Comparison of ENCODE assay signal across 7 mouse cellular contexts in the genomic region with DNA sequence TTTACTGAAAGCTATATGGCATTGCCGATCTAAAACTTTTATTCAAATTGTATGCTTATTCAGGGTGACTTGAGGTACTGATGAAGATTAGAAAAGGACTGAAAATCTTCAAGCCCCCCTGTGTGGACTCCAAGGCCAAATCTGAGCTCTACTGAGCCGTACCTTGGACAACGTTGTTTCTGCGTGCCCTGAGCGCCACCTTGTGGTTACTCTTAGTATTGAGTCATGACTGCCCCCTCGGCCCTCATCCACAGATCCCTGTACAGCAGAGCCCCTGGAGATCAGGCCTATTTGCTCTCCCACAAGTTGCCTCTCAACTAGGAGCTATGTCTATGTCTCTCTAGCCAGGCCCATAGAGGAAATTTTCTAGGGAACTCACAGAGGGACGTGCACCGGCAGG. TPM values are rescaled to one million over a fixed set of nuclear protein-coding genes. Genes with fewer than 3 reads are reported as not detected.
DNase-seq lines count a peak whose midpoint lies in the region; ATAC-seq and TF ChIP-seq lines count a peak whose summit lies in the region.

No protein-coding gene starts in this region.

- peak; percentile 82 for DNase-seq in CH12.LX (ENCODE audit: extremely low read depth)
- DNase-seq in T-cell, adult 2 months (ENCODE audit: low spot score) = peak; percentile 64
- DNase-seq in layer of hippocampus, adult 18-20 months (ENCODE audit: low spot score in 2 of 2) = peak; percentile 68 to 90
- DNase-seq in lung, postnatal 36 days = peak; percentile 83
- DNase-seq in right cerebral cortex, adult 2 months (ENCODE audit: low spot score in 2 of 2) = peak; percentile 85 to 86

- H3K9ac ChIP-seq in CH12.LX (ENCODE audit: insufficient read depth, low read depth) = no peak overlapping the region

- H3K79me2 ChIP-seq in CH12.LX (replicated peaks; ENCODE audit: control insufficient read depth, extremely low read depth, insufficient read depth, poor library complexity, severe bottlenecking) = no peaks in the 10 kb centered on the region

- peaks cover 74% of the 10 kb centered on the region for H3K27me3 ChIP-seq in CH12.LX (replicated peaks)

- no peak overlapping the region for H3K27ac ChIP-seq in CH12.LX (ENCODE audit: insufficient read depth, low read depth)
- H3K27ac ChIP-seq in cortical plate, adult 2 months (ENCODE audit: insufficient read depth, low read length) = no peak overlapping the region

- no peak overlapping the region for H3K4me2 ChIP-seq in CH12.LX (ENCODE audit: insufficient read depth, low read depth, poor library complexity, severe bottlenecking)

- peak; percentile 40; the same call in 1 of the 2 replicates for ATAC-seq in granulocyte monocyte progenitor cell, adult 5-6 weeks (replicated peaks; ENCODE audit: poor library complexity, severe bottlenecking)

- TF ChIP-seq POLR2A in CH12.LX (IDR thresholded peaks at IDR 0.05; ENCODE audit: low read depth, low read length) = no peak
- no peak for TF ChIP-seq POLR2A in cortical plate, adult 2 months (IDR thresholded peaks at IDR 0.05; ENCODE audit: extremely low read depth, insufficient read depth, low read length)

- H3K4me3 ChIP-seq in CH12.LX (replicated peaks in 1 of 3; ENCODE audit: low read depth in 2 of 3, low read length in 2 of 3, poor library complexity in 1 of 3) = no peak overlapping the region
- H3K4me3 ChIP-seq in cortical plate, adult 2 months (ENCODE audit: insufficient read depth, low read length) = no peak overlapping the region

- no peaks in the 10 kb centered on the region for H3K36me3 ChIP-seq in CH12.LX (replicated peaks in 1 of 2; ENCODE audit: control insufficient read depth in 1 of 2, insufficient read depth in 1 of 2, low read length in 1 of 2)

- TF ChIP-seq EP300 in CH12.LX (IDR thresholded peaks at IDR 0.05; ENCODE audit: low read length) = no peak

- peak; percentile 91 to 99 for TF ChIP-seq CTCF in CH12.LX (conservative IDR thresholded peaks at IDR 0.05 in 1 of 2, IDR thresholded peaks at IDR 0.05 in 1 of 2; ENCODE audit: low read depth in 2 of 2, low read length in 2 of 2)
- TF ChIP-seq CTCF in cortical plate, adult 2 months (IDR thresholded peaks at IDR 0.05; ENCODE audit: extremely low read depth, insufficient read depth, low read length) = peak; percentile 97

- peaks cover 13 to 21% of the 10 kb centered on the region in 2 experiments for H3K4me1 ChIP-seq in CH12.LX (ENCODE audit: control insufficient read depth in 1 of 2, insufficient read depth in 2 of 2)
- no peaks in the 10 kb centered on the region for H3K4me1 ChIP-seq in cortical plate, adult 2 months (ENCODE audit: control insufficient read depth, insufficient read depth, low read length)

- in situ Hi-C loops in CH12.LX (cut with MboI; ENCODE audit: low pct_ligation_motif_present, low pct_unique_long_range_greater_than_20kb, low sequenced_read_pairs) = loop anchor here (5.0 to 25.0 kb wide), 3 partner anchors 72 to 512 kb away; partner anchors contain the start of genes Nle1 and Unc45b

- dilution Hi-C loops in CH12.LX (cut with MboI; ENCODE audit: extremely low pct_ligation_motif_present, extremely low pct_unique_long_range_greater_than_20kb, low sequenced_read_pairs) = no loop called here

- no peak; the same call in none of the 2 replicates for TF ChIP-seq RAD21 in CH12.LX (IDR thresholded peaks at IDR 0.05; ENCODE audit: low read depth, low read length)

- no peaks in the 10 kb centered on the region for H3K9me3 ChIP-seq in CH12.LX (replicated peaks; ENCODE audit: low read length)

TF ChIP-seq in CH12.LX, 34 proteins besides CTCF, POLR2A, EP300 and RAD21:
- TF ChIP-seq MAZ (IDR thresholded peaks at IDR 0.05; ENCODE audit: low read depth, low read length) = peak; percentile 85
- no peak for TF ChIP-seq ZMIZ1 (IDR thresholded peaks at IDR 0.05; ENCODE audit: low read depth, low read length)
- no peak for TF ChIP-seq UBTF (IDR thresholded peaks at IDR 0.05; ENCODE audit: low read depth, low read length)
- TF ChIP-seq TCF12 (IDR thresholded peaks at IDR 0.05; ENCODE audit: low read depth, low read length) = no peak
- peak; percentile 89 for TF ChIP-seq ZC3H11A (IDR thresholded peaks at IDR 0.05; ENCODE audit: low read depth, low read length)
- TF ChIP-seq HCFC1 (IDR thresholded peaks at IDR 0.05; ENCODE audit: low read depth, low read length) = no peak
- TF ChIP-seq SMC3 (IDR thresholded peaks at IDR 0.05; ENCODE audit: low read depth, low read length) = peak; percentile 96
- TF ChIP-seq MYC (IDR thresholded peaks at IDR 0.05; ENCODE audit: low read depth, low read length) = 0 out of 2 replicates have a peak, but pooled peaks have one; percentile 52
- TF ChIP-seq JUN (IDR thresholded peaks at IDR 0.05; ENCODE audit: insufficient read depth, low read depth, low read length) = no peak
- 0 out of 2 replicates have a peak, but pooled peaks have one; percentile 36 for TF ChIP-seq MXI1 (IDR thresholded peaks at IDR 0.05; ENCODE audit: low read depth, low read length)
- no peak for TF ChIP-seq CHD2 (IDR thresholded peaks at IDR 0.05; ENCODE audit: low read length)
- no peak for TF ChIP-seq ZKSCAN1 (IDR thresholded peaks at IDR 0.05; ENCODE audit: borderline replicate concordance, low read depth, low read length)
- TF ChIP-seq ETS1 (conservative IDR thresholded peaks at IDR 0.05; ENCODE audit: low read depth, low read length) = no peak
- no peak for TF ChIP-seq RCOR1 (conservative IDR thresholded peaks at IDR 0.05; ENCODE audit: low read depth, low read length)
- no peak for TF ChIP-seq ELF1 (IDR thresholded peaks at IDR 0.05; ENCODE audit: low read depth, low read length)
- peak; percentile 55 for TF ChIP-seq JUND (conservative IDR thresholded peaks at IDR 0.05; ENCODE audit: low read depth, low read length)
- no peak for TF ChIP-seq TBP (conservative IDR thresholded peaks at IDR 0.05; ENCODE audit: low read depth, low read length)
- no peak for TF ChIP-seq BHLHE40 (IDR thresholded peaks at IDR 0.05; ENCODE audit: low read depth, low read length)
- TF ChIP-seq KAT2A (IDR thresholded peaks at IDR 0.05; ENCODE audit: insufficient replicate concordance, low read length) = no peak
- 0 out of 2 replicates have a peak, but pooled peaks have one; percentile 15 for TF ChIP-seq MEF2A (IDR thresholded peaks at IDR 0.05; ENCODE audit: borderline replicate concordance, low read depth, low read length)
- TF ChIP-seq MAX (IDR thresholded peaks at IDR 0.05; ENCODE audit: low read length) = peak; percentile 56; the same call in 1 of the 2 replicates
- TF ChIP-seq ZNF384 (IDR thresholded peaks at IDR 0.05; ENCODE audit: low read depth, low read length) = no peak
- 0 out of 2 replicates have a peak, but pooled peaks have one; percentile 52 for TF ChIP-seq SIN3A (IDR thresholded peaks at IDR 0.05; ENCODE audit: low read length)
- no peak for TF ChIP-seq POLR2AphosphoS2 (IDR thresholded peaks at IDR 0.05; ENCODE audit: low read depth, low read length)
- TF ChIP-seq IRF4 (IDR thresholded peaks at IDR 0.05; ENCODE audit: low read depth, low read length) = peak; percentile 70
- TF ChIP-seq USF2 (conservative IDR thresholded peaks at IDR 0.05; ENCODE audit: low read depth, low read length) = no peak
- TF ChIP-seq NELFE (IDR thresholded peaks at IDR 0.05; ENCODE audit: low read depth, low read length) = peak; percentile 62; the same call in 1 of the 2 replicates

RNA-seq across cellular contexts. Expression of gene Gas2l2, which starts 4.6 kb away (rescaled TPM):
- total RNA-seq in CH12.LX (2012; rRNA removed) = not detected in 2 replicates
- total RNA-seq in CH12.LX (2014; rRNA removed) = not detected in 2 replicates
- not detected in 2 replicates for polyA plus RNA-seq in CH12.LX (2012; ENCODE audit: insufficient read length, low read depth)
- polyA plus RNA-seq in cortical plate, adult 2 months (2012; rRNA removed) = 0.10 TPM in 1 of 2 replicates, not detected in the other
- total RNA-seq in granulocyte monocyte progenitor cell, adult 5-6 weeks (2014; fragmentation: Nextera tagmentation) = 0.13 TPM in 1 of 2 replicates, not detected in the other
- 0.57 TPM in 1 of 2 replicates, not detected in the other for total RNA-seq in granulocyte monocyte progenitor cell, adult 5-6 weeks (2017)
- under 1 TPM; 0.28 to 0.32 TPM for total RNA-seq in layer of hippocampus, adult 18-20 months (2021)

RNA-seq across cellular contexts. Expression of gene 1700020L24Rik, which starts 12.8 kb away (rescaled TPM):
- total RNA-seq in CH12.LX (2012; rRNA removed) (0.21 and 0.55 TPM in 2 replicates), CH12.LX (2014; rRNA removed) (not detected in 2 replicates)
- 0.34 and 0.40 TPM in 2 replicates for polyA plus RNA-seq in CH12.LX (2012; ENCODE audit: insufficient read length, low read depth)
- polyA plus RNA-seq in cortical plate, adult 2 months (2012; rRNA removed) = 0.75 and 0.95 TPM in 2 replicates
- 33.2 and 34.9 TPM in 2 replicates for total RNA-seq in granulocyte monocyte progenitor cell, adult 5-6 weeks (2014; fragmentation: Nextera tagmentation)
- 79.8 and 113 TPM in 2 replicates for total RNA-seq in granulocyte monocyte progenitor cell, adult 5-6 weeks (2017)
- total RNA-seq in layer of hippocampus, adult 18-20 months (2021) = under 1 TPM in 1 of 2 experiments, not detected in 1; 0.54 TPM

RNA-seq across cellular contexts. Expression of gene Rasl10b, which starts 15.7 kb away (rescaled TPM):
- total RNA-seq in CH12.LX (2012; rRNA removed) = 0.21 and 0.42 TPM in 2 replicates
- not detected in 2 replicates for total RNA-seq in CH12.LX (2014; rRNA removed)
- polyA plus RNA-seq in CH12.LX (2012; ENCODE audit: insufficient read length, low read depth) = 0.08 TPM in 1 of 2 replicates, not detected in the other
- 252 and 271 TPM in 2 replicates for polyA plus RNA-seq in cortical plate, adult 2 months (2012; rRNA removed)
- not detected in 2 replicates for total RNA-seq in granulocyte monocyte progenitor cell, adult 5-6 weeks (2014; fragmentation: Nextera tagmentation)
- 0.09 and 0.41 TPM in 2 replicates for total RNA-seq in granulocyte monocyte progenitor cell, adult 5-6 weeks (2017)
- total RNA-seq in layer of hippocampus, adult 18-20 months (2021) = 100 to 1,000 TPM; 243 to 245 TPM

RNA-seq across cellular contexts. Expression of gene Mmp28, which starts 38.2 kb away (rescaled TPM):
- total RNA-seq in CH12.LX (2012; rRNA removed) = 0.04 and 0.17 TPM in 2 replicates
- total RNA-seq in CH12.LX (2014; rRNA removed) = not detected in 2 replicates
- not detected in 2 replicates for polyA plus RNA-seq in CH12.LX (2012; ENCODE audit: insufficient read length, low read depth)
- 3.9 and 5.3 TPM in 2 replicates for polyA plus RNA-seq in cortical plate, adult 2 months (2012; rRNA removed)
- total RNA-seq in granulocyte monocyte progenitor cell, adult 5-6 weeks (2014; fragmentation: Nextera tagmentation) = 6.6 and 11.1 TPM in 2 replicates
- 5.4 and 5.6 TPM in 2 replicates for total RNA-seq in granulocyte monocyte progenitor cell, adult 5-6 weeks (2017)
- total RNA-seq in layer of hippocampus, adult 18-20 months (2021) = 1 to 10 TPM; 2.9 TPM

RNA-seq across cellular contexts. Expression of gene Taf15, which starts 48.2 kb away (rescaled TPM):
- total RNA-seq in CH12.LX (2012; rRNA removed) (60.4 and 69.8 TPM in 2 replicates), CH12.LX (2014; rRNA removed) (38.8 and 39.5 TPM in 2 replicates)
- polyA plus RNA-seq in CH12.LX (2012; ENCODE audit: insufficient read length, low read depth) = 367 and 488 TPM in 2 replicates
- 43.0 and 50.8 TPM in 2 replicates for polyA plus RNA-seq in cortical plate, adult 2 months (2012; rRNA removed)
- total RNA-seq in granulocyte monocyte progenitor cell, adult 5-6 weeks (2014; fragmentation: Nextera tagmentation) = 62.6 and 66.7 TPM in 2 replicates
- total RNA-seq in granulocyte monocyte progenitor cell, adult 5-6 weeks (2017) = 43.8 and 44.1 TPM in 2 replicates
- 10 to 100 TPM; 69.1 to 70.7 TPM for total RNA-seq in layer of hippocampus, adult 18-20 months (2021)

Comparison
In these comparisons a context has a peak if more than half of its experiments do, and no peak if none do; other contexts are left out.
1. RNA of gene 1700020L24Rik, which starts 12.8 kb away (total RNA-seq): 33.2 to 113 TPM in granulocyte monocyte progenitor cell, adult 5-6 weeks; 0.54 TPM in layer of hippocampus, adult 18-20 months and 0.21 to 0.55 TPM in CH12.LX; every median in the first group is over 10 times any median in the second.
2. RNA of gene Rasl10b, which starts 15.7 kb away (total RNA-seq): 243 to 245 TPM in layer of hippocampus, adult 18-20 months; 0.21 to 0.42 TPM in CH12.LX and 0.09 to 0.41 TPM in granulocyte monocyte progenitor cell, adult 5-6 weeks; every median in the first group is over 100 times any median in the second.
3. Peak in every context shown above with its lines, with median percentiles within 50 percentile points of each other: DNase-seq.